Mouse (Mus musculus): Measurements from ENCODE around the gene Suds3. TPM values are rescaled to one million over a fixed set of nuclear protein-coding genes. Genes with fewer than 3 reads are reported as not detected.

The Suds3 gene
- polyA plus RNA-seq, 1 experiment from 2014 or later: 88.6 TPM

DNA sequence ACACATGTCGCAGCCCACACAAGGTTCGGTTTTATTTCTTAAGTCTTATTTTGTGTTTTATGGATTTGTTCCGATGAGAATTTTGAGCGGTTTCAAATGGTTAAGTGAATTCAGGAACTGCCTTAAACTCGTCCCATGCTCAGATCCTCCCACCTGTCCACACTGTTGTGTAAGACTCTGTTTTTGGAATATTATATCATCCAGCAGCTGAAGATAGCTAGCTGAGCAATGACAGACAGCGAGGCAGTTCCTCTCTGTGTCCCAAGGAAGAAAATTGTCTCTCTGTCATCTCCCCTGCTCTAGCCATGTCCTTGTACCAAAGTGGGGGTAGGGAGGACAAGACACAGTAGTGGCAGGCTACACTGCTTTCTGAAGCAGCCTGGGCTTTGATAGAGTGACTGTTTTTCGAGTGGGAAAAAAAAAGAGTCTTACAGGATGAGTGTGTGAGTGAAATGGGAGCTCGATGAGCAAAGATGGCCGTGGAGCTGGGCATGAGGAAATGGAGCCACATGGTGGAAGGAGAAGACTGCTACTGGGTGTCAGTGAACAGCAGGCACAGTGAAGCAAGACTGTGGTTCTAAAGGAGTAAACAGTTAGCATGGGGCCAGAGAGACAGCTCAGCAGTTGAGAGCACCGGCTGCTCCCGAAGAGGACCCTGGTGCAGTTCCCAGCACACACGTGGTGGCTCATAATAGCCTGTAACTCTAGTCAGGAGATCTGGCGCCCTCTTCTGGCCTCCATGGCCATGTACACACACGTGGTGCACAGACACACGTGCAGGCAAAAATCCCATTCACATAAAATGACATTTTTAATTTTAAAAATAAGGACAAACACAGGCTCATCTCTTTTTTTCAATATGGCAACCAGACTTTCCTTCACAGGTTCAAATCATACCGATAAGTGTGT is 31.5 kb upstream of the Suds3 start:
- no peak overlapping the region for H3K4me3 ChIP-seq
- H3K9me3 ChIP-seq: no peaks in the 10 kb centered on the region
- ATAC-seq (ENCODE audit: low FRiP score, low read depth): no peak
- H3K27me3 ChIP-seq: no peaks in the 10 kb centered on the region
- H3K27ac ChIP-seq (replicated peaks): no peak overlapping the region
- no peaks in the 10 kb centered on the region for H3K4me1 ChIP-seq (replicated peaks)
- H3K4me2 ChIP-seq: no peak overlapping the region
- H3K36me3 ChIP-seq: no peaks in the 10 kb centered on the region
- WGBS: 94% methylated on average over 16 of the region's 16 CpGs
- H3K9ac ChIP-seq: no peak overlapping the region

DNA sequence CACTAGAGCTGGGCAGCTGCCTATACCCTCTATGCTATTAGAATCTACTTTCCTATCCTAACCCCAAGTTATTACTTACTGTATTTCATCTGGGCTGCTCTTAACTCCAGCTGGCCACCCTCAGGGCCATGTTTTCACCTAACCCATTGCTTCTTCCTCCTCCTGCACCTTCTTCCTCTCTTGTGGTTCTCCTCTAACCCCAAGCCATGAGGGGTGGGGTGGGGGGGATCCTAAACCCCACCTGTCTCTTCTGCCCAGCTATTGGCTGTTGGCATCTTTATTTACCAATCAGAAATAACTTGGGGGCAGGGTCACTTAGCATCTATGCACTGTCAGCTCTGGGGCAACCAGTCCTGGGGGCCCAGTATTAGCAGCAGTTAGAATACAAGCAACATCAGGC is 30.3 kb upstream of the Suds3 start:
- ATAC-seq (ENCODE audit: low FRiP score, low read depth): no peak
- Histone ChIP-seq H3K9ac (no peak overlapping the region), H3K4me3 (no peak overlapping the region), H3K4me2 (no peak overlapping the region), H3K9me3 (no peaks in the 10 kb centered on the region), H3K27ac (replicated peaks) (no peak overlapping the region), H3K27me3 (no peaks in the 10 kb centered on the region), H3K4me1 (replicated peaks) (no peaks in the 10 kb centered on the region), H3K36me3 (no peaks in the 10 kb centered on the region)

DNA sequence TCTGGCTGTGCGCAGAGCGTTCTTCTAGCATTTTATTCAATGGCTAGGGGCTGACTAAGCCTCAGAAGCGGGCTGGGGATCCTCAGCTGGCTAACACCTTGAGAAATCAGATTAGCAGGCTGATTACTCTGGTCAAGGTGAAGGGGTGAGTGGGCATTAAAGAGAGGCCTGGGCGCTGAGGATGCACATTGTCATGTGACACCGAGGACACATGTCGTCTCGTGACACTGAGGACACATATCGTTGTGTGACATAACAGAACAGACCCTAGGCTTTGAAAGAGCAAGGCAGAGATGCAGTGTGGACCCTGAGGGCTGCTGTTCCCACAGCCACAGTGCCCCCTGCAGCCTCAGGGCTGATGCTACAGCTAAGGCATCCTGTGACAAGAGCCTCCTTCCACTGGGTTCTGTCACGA is 27.8 kb upstream of the Suds3 start:
- no peak for ATAC-seq (ENCODE audit: low FRiP score, low read depth)
- Histone ChIP-seq H3K9ac (no peak overlapping the region), H3K36me3 (no peaks in the 10 kb centered on the region), H3K27ac (replicated peaks) (no peak overlapping the region), H3K4me3 (no peak overlapping the region), H3K4me1 (replicated peaks) (no peaks in the 10 kb centered on the region), H3K9me3 (no peaks in the 10 kb centered on the region), H3K4me2 (no peak overlapping the region), H3K27me3 (no peaks in the 10 kb centered on the region)
- 57% methylated on average over 9 of the region's 9 CpGs for WGBS

DNA sequence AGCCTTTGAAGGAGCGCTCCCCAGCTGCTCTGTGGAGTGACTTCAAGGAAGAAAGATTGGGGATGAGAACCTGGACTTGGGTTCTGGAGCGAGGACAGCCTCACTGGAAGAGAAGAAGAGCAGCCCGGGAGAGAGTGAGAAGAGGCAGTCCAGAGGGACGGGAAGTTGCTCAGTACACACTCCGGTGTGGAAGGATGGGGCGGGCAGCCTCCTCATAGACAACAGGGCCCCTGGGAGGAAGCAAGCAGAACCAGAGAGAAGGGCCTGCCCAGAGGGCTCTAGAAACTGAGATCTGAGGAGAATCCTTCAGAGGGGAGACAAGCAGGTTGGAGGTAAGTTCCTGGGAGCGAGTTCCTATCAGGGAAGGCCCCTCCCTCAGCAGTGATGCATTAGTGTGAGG is 24.5 kb upstream of the Suds3 start:
- WGBS: 77% methylated on average over 7 of the region's 7 CpGs

DNA sequence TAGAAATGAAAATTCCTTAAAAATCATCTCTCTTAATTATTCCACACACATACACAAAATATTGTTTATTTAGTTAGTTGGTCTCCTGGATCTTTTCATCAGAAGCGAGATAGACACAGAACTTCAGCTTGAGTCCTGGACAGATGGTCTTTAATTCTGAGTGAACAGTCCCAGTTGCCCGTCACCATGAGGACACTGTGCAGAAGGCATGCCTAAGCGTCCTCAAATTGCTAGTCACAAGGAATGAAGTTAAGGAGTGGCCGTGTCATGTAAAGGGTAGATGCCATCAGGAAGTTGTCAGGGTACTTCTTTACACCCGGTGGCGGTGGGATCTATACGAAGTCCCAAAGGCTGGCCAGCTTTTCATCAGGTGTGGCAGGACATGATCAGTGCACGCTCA is 23.9 kb upstream of the Suds3 start:
- H3K4me1 ChIP-seq (replicated peaks): peaks cover 6% of the 10 kb centered on the region; the same call in 1 of the 2 replicates
- H3K4me3 ChIP-seq: no peak overlapping the region
- H3K4me2 ChIP-seq: no peak overlapping the region
- WGBS: 71% methylated on average over 8 of the region's 8 CpGs
- no peaks in the 10 kb centered on the region for H3K27me3 ChIP-seq
- H3K27ac ChIP-seq (replicated peaks): no peak overlapping the region
- ATAC-seq (ENCODE audit: low FRiP score, low read depth): no peak
- no peaks in the 10 kb centered on the region for H3K9me3 ChIP-seq
- H3K36me3 ChIP-seq: no peaks in the 10 kb centered on the region
- no peak overlapping the region for H3K9ac ChIP-seq

More for the DNA sequence above, 24.5 kb upstream of the Suds3 start:
- no peaks in the 10 kb centered on the region for H3K27me3 ChIP-seq
- no peak overlapping the region for H3K4me2 ChIP-seq
- peaks cover 6% of the 10 kb centered on the region; the same call in 1 of the 2 replicates for H3K4me1 ChIP-seq (replicated peaks)
- no peaks in the 10 kb centered on the region for H3K36me3 ChIP-seq
- no peak overlapping the region for H3K27ac ChIP-seq (replicated peaks)
- no peak overlapping the region for H3K9ac ChIP-seq
- no peak overlapping the region for H3K4me3 ChIP-seq
- ATAC-seq (ENCODE audit: low FRiP score, low read depth): no peak
- H3K9me3 ChIP-seq: no peaks in the 10 kb centered on the region

DNA sequence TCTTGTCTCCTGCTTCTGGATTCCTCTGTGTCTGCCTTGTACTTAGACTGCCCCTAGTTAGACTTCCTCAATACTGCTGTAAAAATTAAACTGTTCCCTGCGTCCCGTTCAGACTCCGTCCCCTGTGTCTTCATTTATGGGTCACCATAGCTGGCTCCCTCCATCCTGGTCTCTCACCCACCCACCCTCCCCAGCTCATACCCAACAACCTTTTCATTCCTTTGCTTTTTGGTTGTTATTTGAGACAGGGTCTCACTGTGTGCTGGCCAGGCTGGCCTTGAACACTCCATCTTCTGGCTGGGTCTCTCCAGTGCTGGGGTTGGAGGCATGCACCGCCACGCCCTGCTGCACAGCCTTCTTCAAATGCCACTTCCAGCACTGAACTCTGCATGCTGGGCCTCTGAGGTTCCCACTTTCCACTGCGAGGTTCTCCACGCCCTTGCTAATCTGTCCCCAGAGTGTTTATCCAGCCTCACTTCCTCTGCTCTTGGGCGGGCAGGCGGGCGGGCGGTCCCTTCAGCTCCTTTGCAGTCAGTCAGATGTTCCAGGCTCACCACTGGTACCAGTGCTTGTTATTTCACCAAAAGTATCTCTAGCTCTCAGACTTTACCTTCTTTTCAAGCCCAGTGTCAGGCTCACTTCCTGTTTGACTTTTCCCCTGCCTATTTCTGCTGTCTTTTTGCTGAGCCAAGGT is 22.5 kb upstream of the Suds3 start:
- Histone ChIP-seq H3K36me3 (no peaks in the 10 kb centered on the region), H3K9me3 (no peaks in the 10 kb centered on the region), H3K4me1 (replicated peaks) (peaks cover 6% of the 10 kb centered on the region; the same call in 1 of the 2 replicates), H3K9ac (no peak overlapping the region), H3K4me3 (no peak overlapping the region), H3K4me2 (no peak overlapping the region), H3K27me3 (no peaks in the 10 kb centered on the region), H3K27ac (replicated peaks) (no peak overlapping the region)
- no peak for ATAC-seq (ENCODE audit: low FRiP score, low read depth)
- 89% methylated on average over 11 of the region's 11 CpGs for WGBS

DNA sequence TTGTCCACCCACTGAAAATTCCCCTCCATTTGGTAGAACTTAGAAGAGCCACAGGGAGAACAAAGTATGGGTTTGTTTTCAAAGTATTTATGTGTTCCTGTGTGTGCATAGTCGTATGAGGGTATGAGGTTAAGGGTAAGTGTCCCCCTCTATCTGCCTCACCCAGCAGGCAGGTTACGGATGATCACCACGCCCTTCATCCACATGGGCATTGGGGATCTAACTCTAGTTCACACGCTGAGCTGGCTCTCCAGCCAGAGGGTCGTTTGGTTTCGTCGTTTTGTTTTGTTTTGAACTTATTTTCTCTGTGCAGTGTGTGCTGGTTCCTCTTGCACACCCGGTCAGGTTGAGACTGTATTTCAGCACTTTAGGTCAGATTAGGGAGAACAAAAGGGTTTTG is 21.7 kb upstream of the Suds3 start:
- no peaks in the 10 kb centered on the region for H3K36me3 ChIP-seq
- H3K4me3 ChIP-seq: no peak overlapping the region
- no peaks in the 10 kb centered on the region for H3K27me3 ChIP-seq
- peaks cover 6% of the 10 kb centered on the region; the same call in 1 of the 2 replicates for H3K4me1 ChIP-seq (replicated peaks)
- no peak overlapping the region for H3K27ac ChIP-seq (replicated peaks)
- H3K9me3 ChIP-seq: no peaks in the 10 kb centered on the region
- no peak overlapping the region for H3K4me2 ChIP-seq
- 75% methylated on average over 8 of the region's 8 CpGs for WGBS
- ATAC-seq (ENCODE audit: low FRiP score, low read depth): no peak
- H3K9ac ChIP-seq: no peak overlapping the region

DNA sequence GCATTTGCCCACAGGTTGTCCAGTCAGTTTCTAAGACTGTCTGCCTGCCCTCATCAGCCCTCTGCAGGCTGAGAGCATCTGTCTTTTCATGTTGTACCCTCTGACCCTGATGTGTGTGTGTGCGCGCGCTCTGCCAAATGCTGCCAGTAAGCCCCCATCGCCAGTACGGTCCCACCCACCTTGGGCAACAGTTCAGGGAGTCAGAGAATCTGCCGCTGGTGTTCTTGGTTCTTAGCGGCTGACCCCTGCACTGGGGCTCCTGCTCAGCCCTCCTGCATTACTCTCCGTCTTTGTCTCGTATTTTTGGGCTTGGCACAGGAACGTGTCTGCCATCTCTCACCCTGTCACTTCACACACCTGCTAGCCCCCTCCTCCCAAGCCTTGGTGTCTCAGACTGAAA is 21.1 kb upstream of the Suds3 start:
- no peak overlapping the region for H3K4me2 ChIP-seq
- no peak overlapping the region for H3K4me3 ChIP-seq
- H3K36me3 ChIP-seq: no peaks in the 10 kb centered on the region
- no peak overlapping the region for H3K27ac ChIP-seq (replicated peaks)
- no peaks in the 10 kb centered on the region for H3K9me3 ChIP-seq
- peaks cover 6% of the 10 kb centered on the region; the same call in 1 of the 2 replicates for H3K4me1 ChIP-seq (replicated peaks)
- 53% methylated on average over 10 of the region's 10 CpGs for WGBS
- no peaks in the 10 kb centered on the region for H3K27me3 ChIP-seq
- no peak for ATAC-seq (ENCODE audit: low FRiP score, low read depth)
- H3K9ac ChIP-seq: no peak overlapping the region

DNA sequence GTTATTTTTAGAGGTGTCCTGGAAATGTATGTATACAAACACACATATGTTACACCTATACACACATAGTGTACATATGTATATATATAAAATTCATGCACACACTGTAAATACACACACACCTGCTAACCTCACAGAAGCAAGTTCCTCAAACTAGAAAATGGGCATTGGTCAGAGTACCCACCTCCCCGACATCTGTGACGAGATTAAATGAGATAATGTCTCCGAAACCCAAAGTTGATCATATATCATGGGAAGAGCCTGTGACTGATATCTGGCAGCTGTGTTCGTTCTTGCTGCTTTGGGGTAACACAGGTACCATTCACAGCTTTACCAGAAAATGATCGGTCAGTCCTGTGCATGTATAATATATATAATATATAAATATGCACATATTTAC is 20.7 kb upstream of the Suds3 start:
- Histone ChIP-seq H3K4me2 (no peak overlapping the region), H3K9me3 (no peaks in the 10 kb centered on the region), H3K36me3 (no peaks in the 10 kb centered on the region), H3K27me3 (no peaks in the 10 kb centered on the region), H3K4me1 (replicated peaks) (peaks cover 6% of the 10 kb centered on the region; the same call in 1 of the 2 replicates), H3K4me3 (no peak overlapping the region), H3K27ac (replicated peaks) (no peak overlapping the region), H3K9ac (no peak overlapping the region)
- WGBS: 95% methylated on average over 5 of the region's 5 CpGs
- ATAC-seq (ENCODE audit: low FRiP score, low read depth): no peak

DNA sequence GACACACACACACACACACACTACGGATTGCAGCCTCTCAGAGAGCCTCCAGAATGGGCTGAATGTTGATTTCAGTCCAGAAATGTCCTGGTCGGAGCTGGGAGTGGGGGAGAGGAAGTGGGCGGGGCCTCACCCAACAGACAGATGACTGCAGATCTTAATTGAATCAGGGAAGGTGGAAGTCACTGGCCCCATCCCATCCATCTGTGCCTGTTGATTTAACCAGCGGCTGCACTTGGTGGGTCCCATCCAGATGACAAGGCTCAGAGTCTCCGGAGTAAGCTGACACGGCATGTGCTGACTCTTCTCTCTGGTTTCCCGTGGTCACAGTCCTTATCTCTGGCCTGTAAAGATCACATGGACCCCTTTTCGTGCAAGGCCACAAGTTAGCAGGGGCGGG is 20.0 kb upstream of the Suds3 start:
- 40% methylated on average over 9 of the region's 9 CpGs for WGBS
- no peak for ATAC-seq (ENCODE audit: low FRiP score, low read depth)
- Histone ChIP-seq H3K36me3 (no peaks in the 10 kb centered on the region), H3K4me1 (replicated peaks) (peaks cover 6% of the 10 kb centered on the region; the same call in 1 of the 2 replicates), H3K9ac (no peak overlapping the region), H3K4me2 (no peak overlapping the region), H3K9me3 (no peaks in the 10 kb centered on the region), H3K27ac (replicated peaks) (no peak overlapping the region), H3K4me3 (no peak overlapping the region), H3K27me3 (no peaks in the 10 kb centered on the region)

DNA sequence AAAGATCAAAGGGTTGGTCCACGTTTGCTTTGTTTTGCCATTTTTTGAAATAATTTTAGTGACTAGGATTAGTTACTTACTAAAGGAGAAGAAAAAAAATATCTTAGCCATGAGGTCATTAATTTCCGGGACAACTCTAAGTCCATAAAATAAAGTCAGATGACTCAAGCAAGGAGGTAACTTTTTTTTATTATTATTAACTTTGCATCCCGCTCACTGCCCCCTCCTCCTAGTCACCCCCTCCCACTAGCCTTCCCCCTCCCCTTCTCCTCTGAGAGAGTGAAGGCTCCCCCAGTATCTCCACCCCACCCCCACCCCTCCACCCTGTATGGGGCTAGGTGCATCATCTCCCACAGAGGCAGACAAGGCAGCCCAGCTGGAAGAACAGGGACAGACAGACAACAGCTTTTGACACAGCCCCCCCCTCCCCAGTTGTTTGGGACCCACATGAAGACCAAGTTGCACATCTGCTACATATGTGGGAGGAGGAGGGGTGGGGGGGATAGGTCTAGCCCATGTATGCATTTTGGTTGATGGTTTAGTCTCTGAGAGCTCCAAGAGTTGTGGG is 19.1 kb upstream of the Suds3 start:
- 77% methylated on average over 3 of the region's 3 CpGs for WGBS
- Histone ChIP-seq H3K27ac (replicated peaks) (no peak overlapping the region), H3K4me3 (no peak overlapping the region), H3K36me3 (no peaks in the 10 kb centered on the region), H3K9ac (no peak overlapping the region), H3K4me2 (no peak overlapping the region), H3K27me3 (no peaks in the 10 kb centered on the region), H3K9me3 (no peaks in the 10 kb centered on the region), H3K4me1 (replicated peaks) (peaks cover 6% of the 10 kb centered on the region; the same call in 1 of the 2 replicates)
- ATAC-seq (ENCODE audit: low FRiP score, low read depth): no peak

All from hindbrain, embryonic 15.5 days (tissue).